9 mouse cellular contexts compared by ENCODE assay signal in the genomic region with DNA sequence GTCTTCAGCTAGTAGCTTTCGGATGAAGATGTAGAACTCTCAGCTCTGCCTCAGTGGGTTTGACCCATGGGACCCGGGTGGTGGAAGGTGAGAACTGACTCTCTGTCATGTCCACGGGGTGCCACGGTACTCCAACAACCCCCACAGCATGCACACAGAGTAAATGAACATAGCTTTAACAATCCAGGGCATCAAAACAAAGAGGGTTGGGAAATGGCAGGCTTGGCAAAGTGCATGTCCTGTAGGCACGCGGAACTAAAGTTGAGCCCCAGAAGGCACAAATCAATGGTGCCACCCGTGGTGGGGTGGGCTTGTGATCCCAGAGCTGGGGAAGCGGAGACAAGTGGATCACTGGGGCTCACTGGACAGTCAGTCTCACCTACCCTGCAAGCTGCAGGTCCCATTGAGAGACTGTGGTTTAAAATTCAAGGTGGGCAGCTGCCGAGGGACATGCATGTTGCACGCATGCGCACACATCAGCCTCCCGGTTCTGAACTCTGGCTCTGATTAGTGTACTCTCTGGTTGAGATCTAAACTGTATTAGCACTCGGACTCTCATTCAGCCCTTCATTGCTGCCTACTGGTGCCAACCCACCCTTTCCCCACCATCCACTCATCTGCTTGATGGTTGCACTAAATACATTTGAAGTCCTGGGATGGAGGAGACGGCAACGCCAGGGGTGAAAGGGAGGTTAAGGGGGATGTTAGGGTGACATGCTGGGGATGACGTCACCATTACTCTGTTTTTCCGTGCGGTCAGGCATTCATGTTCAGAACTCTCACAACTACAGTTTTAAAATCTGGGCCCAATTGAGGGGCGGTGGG. TPM values are rescaled to one million over a fixed set of nuclear protein-coding genes. Genes with fewer than 3 reads are reported as not detected.
DNase-seq lines count a peak whose midpoint lies in the region; ATAC-seq lines count a peak whose summit lies in the region.
"Had no signal": no experiment of that assay in that cellular context is flagged by ENCODE, and none has a peak within 500 bp of the region (broad histone marks: within the 10 kb centered on the region; RNA-seq: fewer than 3 reads in every experiment).

No protein-coding gene starts in this region.

- peak overlapping the region; percentile 94 for H3K27ac ChIP-seq in lung, embryonic 15.5 days
- peak overlapping the region; percentile 87 for H3K27ac ChIP-seq in embryonic facial prominence, embryonic 12.5 days
- peak overlapping the region; percentile 81 for H3K27ac ChIP-seq in intestine, embryonic 14.5 days (ENCODE audit: low read depth)
- no peak overlapping the region for H3K27ac ChIP-seq in neural tube, embryonic 12.5 days

- ATAC-seq in lung, embryonic 15.5 days (ENCODE audit: borderline replicate concordance, extremely low read depth, low FRiP score, low TSS enrichment), result no peak
- ATAC-seq in embryonic facial prominence, embryonic 12.5 days (ENCODE audit: insufficient number of reproducible peaks, insufficient read depth, low FRiP score, low TSS enrichment), result no peak
- no peak for ATAC-seq in intestine, embryonic 14.5 days (replicated peaks; ENCODE audit: low FRiP score, low TSS enrichment, low read depth)
- ATAC-seq in neural tube, embryonic 12.5 days (ENCODE audit: low FRiP score, low read depth), result no peak

- no peak for DNase-seq in lung, postnatal 36 days
- no peak for DNase-seq in intestine, embryonic 14.5 days (ENCODE audit: low spot score)
- DNase-seq in urinary bladder, adult 18-20 months (ENCODE audit: low spot score in 2 of 2), result no peak
- DNase-seq in gastrocnemius, adult 18-20 months (ENCODE audit: low spot score), result no peak
- no peak for DNase-seq in left cerebral cortex, adult 11 months (ENCODE audit: low spot score)

- H3K36me3 ChIP-seq in lung, embryonic 15.5 days, result 0 out of 2 replicates have a peak, but pooled peaks cover 4% of the 10 kb centered on the region
- no peaks in the 10 kb centered on the region for H3K36me3 ChIP-seq in embryonic facial prominence, embryonic 12.5 days
- H3K36me3 ChIP-seq in intestine, embryonic 14.5 days (ENCODE audit: control insufficient read depth, insufficient read depth, low read length), result peaks cover 10% of the 10 kb centered on the region; the same call in 1 of the 2 replicates
- no peaks in the 10 kb centered on the region for H3K36me3 ChIP-seq in neural tube, embryonic 12.5 days

- WGBS in lung, embryonic 15.5 days, result 52% methylated on average over 19 of the region's 19 CpGs
- 58% methylated on average over 19 of the region's 19 CpGs for WGBS in embryonic facial prominence, embryonic 12.5 days
- 59% methylated on average over 19 of the region's 19 CpGs for WGBS in intestine, embryonic 14.5 days
- WGBS in neural tube, embryonic 12.5 days, result 62% methylated on average over 19 of the region's 19 CpGs

- peak overlapping the region; percentile 40 for H3K4me3 ChIP-seq in lung, embryonic 15.5 days
- peak overlapping the region; percentile 37 for H3K4me3 ChIP-seq in embryonic facial prominence, embryonic 12.5 days
- peak overlapping the region; percentile 34 for H3K4me3 ChIP-seq in intestine, embryonic 14.5 days (ENCODE audit: low read depth, low read length)
- H3K4me3 ChIP-seq in neural tube, embryonic 12.5 days, result peak overlapping the region; percentile 25

- no peaks in the 10 kb centered on the region for H3K9me3 ChIP-seq in lung, embryonic 15.5 days
- H3K9me3 ChIP-seq in embryonic facial prominence, embryonic 12.5 days, result no peaks in the 10 kb centered on the region
- H3K9me3 ChIP-seq in intestine, embryonic 14.5 days (ENCODE audit: control insufficient read depth, low read length), result no peaks in the 10 kb centered on the region
- no peaks in the 10 kb centered on the region for H3K9me3 ChIP-seq in neural tube, embryonic 12.5 days

- no peaks in the 10 kb centered on the region for H3K27me3 ChIP-seq in lung, embryonic 15.5 days
- no peaks in the 10 kb centered on the region for H3K27me3 ChIP-seq in embryonic facial prominence, embryonic 12.5 days
- no peaks in the 10 kb centered on the region for H3K27me3 ChIP-seq in intestine, embryonic 14.5 days (replicated peaks; ENCODE audit: control insufficient read depth, insufficient read depth, low read length)
- H3K27me3 ChIP-seq in neural tube, embryonic 12.5 days (replicated peaks), result no peaks in the 10 kb centered on the region

- peak overlapping the region; percentile 49 for H3K9ac ChIP-seq in lung, embryonic 15.5 days
- peak overlapping the region; percentile 53 for H3K9ac ChIP-seq in embryonic facial prominence, embryonic 12.5 days
- peak overlapping the region; percentile 41; the same call in 1 of the 2 replicates for H3K9ac ChIP-seq in intestine, embryonic 14.5 days (ENCODE audit: low read length)
- H3K9ac ChIP-seq in neural tube, embryonic 12.5 days, result peak overlapping the region; percentile 57; the same call in 1 of the 2 replicates

- H3K4me1 ChIP-seq in lung, embryonic 15.5 days, result peaks cover 42% of the 10 kb centered on the region
- peaks cover 42% of the 10 kb centered on the region for H3K4me1 ChIP-seq in embryonic facial prominence, embryonic 12.5 days
- H3K4me1 ChIP-seq in intestine, embryonic 14.5 days (replicated peaks; ENCODE audit: control insufficient read depth, insufficient read depth, low read length), result peaks cover 29% of the 10 kb centered on the region
- peaks cover 35% of the 10 kb centered on the region for H3K4me1 ChIP-seq in neural tube, embryonic 12.5 days

- peak overlapping the region; percentile 77 for H3K4me2 ChIP-seq in lung, embryonic 15.5 days
- peak overlapping the region; percentile 68 for H3K4me2 ChIP-seq in embryonic facial prominence, embryonic 12.5 days (replicated peaks)
- H3K4me2 ChIP-seq in intestine, embryonic 14.5 days (ENCODE audit: low read length), result peak overlapping the region; percentile 65
- H3K4me2 ChIP-seq in neural tube, embryonic 12.5 days (replicated peaks), result peak overlapping the region; percentile 70

RNA-seq across cellular contexts. Expression of gene Banp, which starts 1.0 kb away (rescaled TPM):
- 40.2 and 50.4 TPM in 2 replicates for polyA plus RNA-seq in lung, embryonic 15.5 days (2015; fragmentation: Nextera tagmentation; extraction: Ambion mirVana)
- 46.0 and 55.6 TPM in 2 replicates for polyA plus RNA-seq in embryonic facial prominence, embryonic 12.5 days (2016; fragmentation: Nextera tagmentation; extraction: Ambion mirVana)
- 36.6 and 41.1 TPM in 2 replicates for polyA plus RNA-seq in intestine, embryonic 14.5 days (2014; fragmentation: Nextera tagmentation; extraction: Ambion mirVana)
- 54.9 and 55.5 TPM in 2 replicates for polyA plus RNA-seq in neural tube, embryonic 12.5 days (2016; fragmentation: Nextera tagmentation; extraction: Ambion mirVana)
- 1 to 10 TPM; 8.4 TPM for total RNA-seq in gastrocnemius, adult 18-20 months (2021)

RNA-seq across cellular contexts. Expression of gene Car5a, which starts 3.8 kb away (rescaled TPM):
- not detected in 2 replicates for polyA plus RNA-seq in lung, embryonic 15.5 days (2015; fragmentation: Nextera tagmentation; extraction: Ambion mirVana)
- not detected in 2 replicates for polyA plus RNA-seq in embryonic facial prominence, embryonic 12.5 days (2016; fragmentation: Nextera tagmentation; extraction: Ambion mirVana)
- polyA plus RNA-seq in intestine, embryonic 14.5 days (2014; fragmentation: Nextera tagmentation; extraction: Ambion mirVana), result not detected in 2 replicates
- polyA plus RNA-seq in neural tube, embryonic 12.5 days (2016; fragmentation: Nextera tagmentation; extraction: Ambion mirVana), result 0.19 and 0.32 TPM in 2 replicates
- total RNA-seq in gastrocnemius, adult 18-20 months (2021), result not detected
- total RNA-seq: heart, adult 18-20 months had no signal

RNA-seq across cellular contexts. Expression of gene Slc7a5, which starts 41.0 kb away (rescaled TPM):
- 14.8 and 15.5 TPM in 2 replicates for polyA plus RNA-seq in lung, embryonic 15.5 days (2015; fragmentation: Nextera tagmentation; extraction: Ambion mirVana)
- polyA plus RNA-seq in embryonic facial prominence, embryonic 12.5 days (2016; fragmentation: Nextera tagmentation; extraction: Ambion mirVana), result 17.4 and 17.5 TPM in 2 replicates
- 19.8 and 26.4 TPM in 2 replicates for polyA plus RNA-seq in intestine, embryonic 14.5 days (2014; fragmentation: Nextera tagmentation; extraction: Ambion mirVana)
- 32.0 and 40.8 TPM in 2 replicates for polyA plus RNA-seq in neural tube, embryonic 12.5 days (2016; fragmentation: Nextera tagmentation; extraction: Ambion mirVana)
- total RNA-seq in gastrocnemius, adult 18-20 months (2021), result 1 to 10 TPM; 1.0 to 1.4 TPM
